Mouse (Mus musculus): ENCODE results near the gene Gm17655. TPM values are rescaled to one million over a fixed set of nuclear protein-coding genes. Genes with fewer than 3 reads are reported as not detected.

Gene Gm17655
- polyA plus RNA-seq (2015; fragmentation: Illumina TruSeq; extraction: RNeasy Lipid Tissue Mini Kit (QIAGEN cat#74804); ENCODE audit: insufficient read depth, low replicate concordance) = 13.7 TPM

DNA sequence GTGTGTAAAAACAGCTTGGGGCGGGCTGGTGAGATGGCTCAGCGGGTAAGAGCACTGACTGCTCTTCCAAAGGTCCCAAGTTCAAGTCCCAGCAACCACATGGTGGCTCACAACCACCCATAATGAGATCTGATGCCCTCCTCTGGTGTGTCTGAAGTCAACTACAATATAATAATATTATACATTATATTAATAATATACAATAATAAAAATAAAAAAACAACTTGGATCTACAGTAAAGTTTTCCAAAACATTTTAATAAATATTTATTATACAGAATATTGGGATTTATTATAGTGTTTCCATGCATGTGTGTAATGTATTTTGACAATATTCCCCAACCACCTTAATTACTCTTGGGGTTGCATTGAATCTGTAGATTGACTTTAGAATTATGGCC, at the start of gene Gm17655:
TSS of gene Gm17655 (minus strand) at position 101 of the 400 bp plus-strand sequence.

GRCm38 (mm10) chr5:110109991-110110441, 37.7 kb upstream of the Gm17655 start, which contains the start of gene Zfp605:
Zfp605 (plus strand) TSS chr5:110110092.

DNA sequence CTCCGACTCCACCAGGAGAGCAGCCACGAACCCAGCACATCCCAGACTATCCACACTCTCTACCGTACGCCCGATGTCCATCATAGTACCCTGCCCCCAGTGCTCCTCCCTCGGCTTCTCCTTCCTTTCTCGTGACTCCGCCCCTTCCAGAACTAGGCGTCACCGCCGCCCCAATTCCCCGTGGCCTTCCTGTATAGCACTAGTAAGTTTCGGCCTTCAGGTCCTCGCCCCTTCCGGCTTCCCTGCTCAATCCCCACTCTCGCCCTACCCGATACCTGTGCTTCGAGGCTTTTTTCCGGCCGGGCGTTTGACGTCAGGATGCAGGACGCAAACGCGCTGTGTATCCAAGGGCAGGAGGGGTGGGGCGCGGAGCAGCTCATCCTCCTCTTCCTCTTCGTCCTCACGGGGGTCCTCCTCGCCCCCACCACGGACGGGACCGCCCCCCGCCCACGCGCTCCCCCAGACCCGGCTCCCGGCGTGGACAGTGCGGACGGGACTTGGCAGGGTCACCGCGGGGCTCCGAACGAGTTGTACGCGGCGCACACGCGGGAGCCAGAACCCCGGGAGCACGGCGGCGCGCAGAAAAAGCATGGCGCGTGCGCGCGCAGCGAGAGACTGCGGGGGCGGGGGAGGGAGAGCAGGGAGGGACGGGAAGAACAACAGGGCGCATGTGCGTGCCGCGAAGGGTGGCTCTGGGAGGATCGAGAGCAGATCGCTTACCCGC, 35.4 kb upstream of the Gm17655 start, which contains the start of gene Gtpbp6:
TSS of gene Gtpbp6 (minus strand) at position 617 of the 724 bp plus-strand sequence.

GRCm38 (mm10) chr5:110099656-110100580, 27.6 kb upstream of the Gm17655 start, which contains the start of gene Plcxd1:
Plcxd1 (plus strand) TSS chr5:110099969.

GRCm38 (mm10) chr5:110094030-110094846, 21.9 kb upstream of the Gm17655 start, which contains the start of gene Gm35315:
Gm35315 (minus strand) TSS chr5:110094420.

Other genes with a start within 250 kb of the Gm17655 start
- 44.0 TPM for gene Gm15446, start 149.1 kb downstream of the Gm17655 start, polyA plus RNA-seq (2015; fragmentation: Illumina TruSeq; extraction: RNeasy Lipid Tissue Mini Kit (QIAGEN cat#74804); ENCODE audit: insufficient read depth, low replicate concordance)
- 78.9 TPM for gene Zfp932, start 76.0 kb downstream of the Gm17655 start, polyA plus RNA-seq (2015; fragmentation: Illumina TruSeq; extraction: RNeasy Lipid Tissue Mini Kit (QIAGEN cat#74804); ENCODE audit: insufficient read depth, low replicate concordance)
- 3.2 TPM for gene Gm35315, start 21.9 kb upstream of the Gm17655 start, polyA plus RNA-seq (2015; fragmentation: Illumina TruSeq; extraction: RNeasy Lipid Tissue Mini Kit (QIAGEN cat#74804); ENCODE audit: insufficient read depth, low replicate concordance)
- 0.14 TPM for gene Plcxd1, start 27.5 kb upstream of the Gm17655 start, polyA plus RNA-seq (2015; fragmentation: Illumina TruSeq; extraction: RNeasy Lipid Tissue Mini Kit (QIAGEN cat#74804); ENCODE audit: insufficient read depth, low replicate concordance)
- gene Gtpbp6, start 35.7 kb upstream of the Gm17655 start, polyA plus RNA-seq (2015; fragmentation: Illumina TruSeq; extraction: RNeasy Lipid Tissue Mini Kit (QIAGEN cat#74804); ENCODE audit: insufficient read depth, low replicate concordance) = 7.2 TPM
- 9.9 TPM for gene Zfp605, start 37.6 kb upstream of the Gm17655 start, polyA plus RNA-seq (2015; fragmentation: Illumina TruSeq; extraction: RNeasy Lipid Tissue Mini Kit (QIAGEN cat#74804); ENCODE audit: insufficient read depth, low replicate concordance)
- 75.2 TPM for gene Chfr, start 63.3 kb upstream of the Gm17655 start, polyA plus RNA-seq (2015; fragmentation: Illumina TruSeq; extraction: RNeasy Lipid Tissue Mini Kit (QIAGEN cat#74804); ENCODE audit: insufficient read depth, low replicate concordance)
- 23.6 TPM for gene Golga3, start 104.2 kb upstream of the Gm17655 start, polyA plus RNA-seq (2015; fragmentation: Illumina TruSeq; extraction: RNeasy Lipid Tissue Mini Kit (QIAGEN cat#74804); ENCODE audit: insufficient read depth, low replicate concordance)
- gene Ankle2, start 158.5 kb upstream of the Gm17655 start, polyA plus RNA-seq (2015; fragmentation: Illumina TruSeq; extraction: RNeasy Lipid Tissue Mini Kit (QIAGEN cat#74804); ENCODE audit: insufficient read depth, low replicate concordance) = 68.9 TPM
- gene Pgam5, start 197.4 kb upstream of the Gm17655 start, polyA plus RNA-seq (2015; fragmentation: Illumina TruSeq; extraction: RNeasy Lipid Tissue Mini Kit (QIAGEN cat#74804); ENCODE audit: insufficient read depth, low replicate concordance) = 38.6 TPM
- 3.8 TPM for gene Pxmp2, start 213.7 kb upstream of the Gm17655 start, polyA plus RNA-seq (2015; fragmentation: Illumina TruSeq; extraction: RNeasy Lipid Tissue Mini Kit (QIAGEN cat#74804); ENCODE audit: insufficient read depth, low replicate concordance)
- gene Pole, start 213.8 kb upstream of the Gm17655 start, polyA plus RNA-seq (2015; fragmentation: Illumina TruSeq; extraction: RNeasy Lipid Tissue Mini Kit (QIAGEN cat#74804); ENCODE audit: insufficient read depth, low replicate concordance) = 14.2 TPM